Mouse (Mus musculus) heart, adult 11 months (tissue): ENCODE measurements around the gene Dennd4b.

ENCODE experiments used
- DNase-seq: peaks from one replicate; pipeline ENCODE4 v3.0.0; 2022

The Dennd4b gene

GRCm38 (mm10) chr3:90253653-90254418 is 11.1 kb upstream of the Dennd4b start, which contains the start of gene Crtc2:
Gene Crtc2 (plus strand): TSS chr3:90254163.
- peak; percentile 100 for DNase-seq

GRCm38 (mm10) chr3:90254419-90255193 is 10.4 kb upstream of the Dennd4b start:
- DNase-seq, result peak; percentile 93

- no peak for DNase-seq
Measured at GRCm38 (mm10) chr3:90255194-90255565, 9.8 kb upstream of the Dennd4b start.

- peak; percentile 91 for DNase-seq
Measured at GRCm38 (mm10) chr3:90255784-90256353, 9.1 kb upstream of the Dennd4b start.

- peak; percentile 91 for DNase-seq
Measured at GRCm38 (mm10) chr3:90256731-90257530, 8.1 kb upstream of the Dennd4b start.

GRCm38 (mm10) chr3:90258521-90258920 is 6.5 kb upstream of the Dennd4b start:
- peak; percentile 90 for DNase-seq

GRCm38 (mm10) chr3:90263121-90263771 is 1.7 kb upstream of the Dennd4b start:
- peak; percentile 91 for DNase-seq

GRCm38 (mm10) chr3:90264687-90265033 is 325 bp upstream of the Dennd4b start:
- DNase-seq, result no peak

- peak; percentile 97 for DNase-seq
Measured at GRCm38 (mm10) chr3:90265932-90266741, 1.2 kb downstream of the Dennd4b start.

- DNase-seq, result peak; percentile 95
Measured at GRCm38 (mm10) chr3:90266901-90267775, 2.2 kb downstream of the Dennd4b start.

GRCm38 (mm10) chr3:90268190-90268589 is 3.2 kb downstream of the Dennd4b start:
- DNase-seq, result peak; percentile 93

GRCm38 (mm10) chr3:90268971-90269370 is 4.0 kb downstream of the Dennd4b start:
- DNase-seq, result peak; percentile 91

GRCm38 (mm10) chr3:90270784-90271183 is 5.8 kb downstream of the Dennd4b start:
- peak; percentile 77 for DNase-seq

- DNase-seq, result no peak
Measured at GRCm38 (mm10) chr3:90272170-90272569, 7.2 kb downstream of the Dennd4b start.

GRCm38 (mm10) chr3:90273855-90274254 is 8.9 kb downstream of the Dennd4b start:
- DNase-seq, result peak; percentile 91

GRCm38 (mm10) chr3:90275286-90275685 is 10.3 kb downstream of the Dennd4b start:
- DNase-seq, result no peak

GRCm38 (mm10) chr3:90276858-90277257 is 11.9 kb downstream of the Dennd4b start:
- no peak for DNase-seq

- DNase-seq, result no peak
Measured at GRCm38 (mm10) chr3:90277793-90278192, 12.8 kb downstream of the Dennd4b start.

- peak; percentile 79 for DNase-seq
Measured at GRCm38 (mm10) chr3:90278211-90278610, 13.2 kb downstream of the Dennd4b start.

GRCm38 (mm10) chr3:90279216-90279615 is 14.2 kb downstream of the Dennd4b start:
- DNase-seq, result peak; percentile 89
